Mouse (Mus musculus) myocyte (in vitro differentiated cells): ENCODE measurements around the gene Fyn. TPM values are rescaled to one million over a fixed set of nuclear protein-coding genes. Genes with fewer than 3 reads are reported as not detected.
A peak's percentile ranks its signal among the peaks of the same experiment; 100 is the strongest.

Experiments used
- H3K27me3 ChIP-seq: one replicate; pipeline ENCODE4 v1.6.1; 2011; ENCODE audit not compliant: control insufficient read depth, insufficient read depth, insufficient read length
- H3K36me3 ChIP-seq: one replicate; pipeline ENCODE4 v1.6.1; 2011; ENCODE audit not compliant: control insufficient read depth, insufficient read depth
- H3K4me2 ChIP-seq: one replicate; pipeline ENCODE4 v1.6.1; 2011; ENCODE audit warnings: low read depth, control low read depth
- H3K4me3 ChIP-seq: one replicate; pipeline ENCODE4 v1.5.1; 2011; ENCODE audit warnings: mild to moderate bottlenecking, control low read depth, moderate library complexity
- H3K79me2 ChIP-seq: one replicate; pipeline ENCODE4 v1.6.1; 2011; ENCODE audit not compliant: control insufficient read depth, insufficient read depth
- H3ac ChIP-seq: one replicate; pipeline ENCODE4 v1.6.1; 2011; ENCODE audit not compliant: control insufficient read depth, insufficient read length
- CEBPB ChIP-seq: IDR thresholded peaks from 2 replicates; pipeline ENCODE4 v1.6.1; 2011; ENCODE audit warnings: mild to moderate bottlenecking, moderate library complexity; ENCODE audit not compliant: poor library complexity, insufficient read depth, severe bottlenecking
- E2F4 ChIP-seq: IDR thresholded peaks from one replicate; pipeline ENCODE4 v1.6.1; 2011; ENCODE audit warnings: mild to moderate bottlenecking, control low read depth, moderate library complexity; ENCODE audit not compliant: insufficient read depth
- MAX ChIP-seq: IDR thresholded peaks from one replicate; pipeline ENCODE4 v1.6.1; 2011; ENCODE audit warnings: low read depth, mild to moderate bottlenecking, control low read depth
- MYOD1 ChIP-seq, 3 experiments: IDR thresholded peaks; one replicate each; pipeline ENCODE4 v1.6.1; 2011; ENCODE audit warnings: control low read depth in 2 of 3, low read depth in 2 of 3, mild to moderate bottlenecking in 2 of 3, moderate library complexity in 1 of 3; ENCODE audit not compliant: insufficient read length in 2 of 3, control insufficient read depth in 1 of 3
- MYOG ChIP-seq, 3 experiments: IDR thresholded peaks; one replicate each; pipeline ENCODE4 v1.6.1; 2011; ENCODE audit warnings: control low read depth in 2 of 3, low read depth in 2 of 3, mild to moderate bottlenecking in 2 of 3; ENCODE audit not compliant: insufficient read length in 2 of 3, control insufficient read depth in 1 of 3, insufficient read depth in 1 of 3
- POLR2A ChIP-seq: IDR thresholded peaks from one replicate; pipeline ENCODE4 v1.6.1; 2011; ENCODE audit warnings: low read depth, mild to moderate bottlenecking, control low read depth, moderate library complexity; ENCODE audit not compliant: insufficient read length
- POLR2AphosphoS2 ChIP-seq: IDR thresholded peaks from one replicate; pipeline ENCODE4 v1.6.1; 2011; ENCODE audit warnings: low read depth, control low read depth; ENCODE audit not compliant: insufficient read length
- REST ChIP-seq: IDR thresholded peaks from one replicate; pipeline ENCODE4 v1.6.1; 2011; ENCODE audit warnings: mild to moderate bottlenecking, control low read depth, moderate library complexity; ENCODE audit not compliant: insufficient read depth, insufficient read length
- SRF ChIP-seq: IDR thresholded peaks from one replicate; pipeline ENCODE4 v1.6.1; 2011; ENCODE audit warnings: low read depth; ENCODE audit not compliant: control insufficient read depth, insufficient read length
- TCF12 ChIP-seq: IDR thresholded peaks from one replicate; pipeline ENCODE4 v1.6.1; 2011; ENCODE audit warnings: mild to moderate bottlenecking, control low read depth; ENCODE audit not compliant: poor library complexity, insufficient read depth, severe bottlenecking
- TCF3 ChIP-seq: IDR thresholded peaks from one replicate; pipeline ENCODE4 v1.6.1; 2011; ENCODE audit warnings: low read depth, control low read depth; ENCODE audit not compliant: insufficient read length
- USF1 ChIP-seq: IDR thresholded peaks from one replicate; pipeline ENCODE4 v1.6.1; 2011; ENCODE audit warnings: low read depth, mild to moderate bottlenecking, control low read depth, moderate library complexity
- polyA plus RNA-seq: library from polyadenylated mRNA; unstranded; fragments of >200 nt; fragmentation: generic; extraction: Trizol; gene quantifications from one replicate; pipeline ENCODE4 v1.2.1, GENCODE M21; 2012; ENCODE audit warnings: missing spikeins

The Fyn gene
- polyA plus RNA-seq, 1 experiment = 148 TPM

- peaks cover 37% of the 10 kb centered on the region for H3K79me2 ChIP-seq
- TF ChIP-seq TCF12 (no peak), MAX (no peak), POLR2AphosphoS2 (no peak), TCF3 (no peak), E2F4 (no peak), MYOG (IDR thresholded peaks at IDR 0.05; ENCODE audit: control insufficient read depth in 1 of 3, insufficient read depth in 1 of 3, insufficient read length in 2 of 3, low read depth in 2 of 3) (no peak), SRF (no peak), POLR2A (no peak), REST (no peak), MYOD1 (IDR thresholded peaks at IDR 0.05; ENCODE audit: control insufficient read depth in 1 of 3, insufficient read length in 2 of 3, low read depth in 2 of 3) (no peak), USF1 (no peak), CEBPB (no peak)
- no peak overlapping the region for H3ac ChIP-seq
- no peak overlapping the region for H3K4me2 ChIP-seq
- H3K36me3 ChIP-seq = peaks cover 7% of the 10 kb centered on the region
- no peaks in the 10 kb centered on the region for H3K27me3 ChIP-seq
- H3K4me3 ChIP-seq = no peak overlapping the region
These were observed 93.3 kb downstream of the Fyn start for GRCm38 (mm10) chr10:39461909-39462308.

- Histone ChIP-seq H3K4me3 (no peak overlapping the region), H3K79me2 (peaks cover 40% of the 10 kb centered on the region), H3K4me2 (no peak overlapping the region), H3K36me3 (peaks cover 7% of the 10 kb centered on the region), H3K27me3 (no peaks in the 10 kb centered on the region), H3ac (no peak overlapping the region)
- TF ChIP-seq MYOG (IDR thresholded peaks at IDR 0.05; ENCODE audit: control insufficient read depth in 1 of 3, insufficient read depth in 1 of 3, insufficient read length in 2 of 3, low read depth in 2 of 3) = no peak
- TF ChIP-seq CEBPB = no peak
- no peak for TF ChIP-seq TCF3
- TF ChIP-seq USF1 = no peak
- TF ChIP-seq MAX = no peak
- no peak for TF ChIP-seq POLR2A
- no peak for TF ChIP-seq E2F4
- TF ChIP-seq SRF = no peak
- TF ChIP-seq TCF12 = no peak
- TF ChIP-seq POLR2AphosphoS2 = no peak
- no peak for TF ChIP-seq MYOD1 (IDR thresholded peaks at IDR 0.05; ENCODE audit: control insufficient read depth in 1 of 3, insufficient read length in 2 of 3, low read depth in 2 of 3)
- no peak for TF ChIP-seq REST
These were observed 94.1 kb downstream of the Fyn start for GRCm38 (mm10) chr10:39462711-39463110.

GRCm38 (mm10) chr10:39464383-39464782 lies 95.7 kb downstream of the Fyn start:
- Histone ChIP-seq H3K4me2 (no peak overlapping the region), H3K79me2 (peaks cover 49% of the 10 kb centered on the region), H3K36me3 (peaks cover 7% of the 10 kb centered on the region), H3K4me3 (no peak overlapping the region), H3K27me3 (no peaks in the 10 kb centered on the region), H3ac (no peak overlapping the region)
- TF ChIP-seq MYOD1 (IDR thresholded peaks at IDR 0.05; ENCODE audit: control insufficient read depth in 1 of 3, insufficient read length in 2 of 3, low read depth in 2 of 3) = peak in 2 of 3 experiments; percentile 26 to 50
- peak in 1 of 3 experiments; percentile 45 for TF ChIP-seq MYOG (IDR thresholded peaks at IDR 0.05; ENCODE audit: control insufficient read depth in 1 of 3, insufficient read depth in 1 of 3, insufficient read length in 2 of 3, low read depth in 2 of 3)
- peak; percentile 41 for TF ChIP-seq POLR2AphosphoS2
- no peak for TF ChIP-seq USF1

GRCm38 (mm10) chr10:39467317-39467716 lies 98.7 kb downstream of the Fyn start:
- TF ChIP-seq MYOG (IDR thresholded peaks at IDR 0.05; ENCODE audit: control insufficient read depth in 1 of 3, insufficient read depth in 1 of 3, insufficient read length in 2 of 3, low read depth in 2 of 3) (peak in 1 of 3 experiments; percentile 17), MYOD1 (IDR thresholded peaks at IDR 0.05; ENCODE audit: control insufficient read depth in 1 of 3, insufficient read length in 2 of 3, low read depth in 2 of 3) (peak in 2 of 3 experiments; percentile 50 to 56), POLR2AphosphoS2 (peak; percentile 38), CEBPB (no peak), USF1 (no peak)
- Histone ChIP-seq H3ac (no peak overlapping the region), H3K4me2 (no peak overlapping the region), H3K36me3 (peaks cover 7% of the 10 kb centered on the region), H3K4me3 (no peak overlapping the region), H3K27me3 (no peaks in the 10 kb centered on the region), H3K79me2 (peaks cover 50% of the 10 kb centered on the region)

GRCm38 (mm10) chr10:39467821-39468220 lies 99.2 kb downstream of the Fyn start:
- Histone ChIP-seq H3K27me3 (no peaks in the 10 kb centered on the region), H3K79me2 (peaks cover 52% of the 10 kb centered on the region), H3K4me3 (no peak overlapping the region), H3ac (no peak overlapping the region), H3K4me2 (no peak overlapping the region), H3K36me3 (peaks cover 7% of the 10 kb centered on the region)
- TF ChIP-seq USF1 (no peak), TCF3 (no peak), POLR2AphosphoS2 (no peak), SRF (no peak), TCF12 (no peak), MYOD1 (IDR thresholded peaks at IDR 0.05; ENCODE audit: control insufficient read depth in 1 of 3, insufficient read length in 2 of 3, low read depth in 2 of 3) (no peak), MAX (no peak), POLR2A (no peak), CEBPB (no peak), E2F4 (no peak), MYOG (IDR thresholded peaks at IDR 0.05; ENCODE audit: control insufficient read depth in 1 of 3, insufficient read depth in 1 of 3, insufficient read length in 2 of 3, low read depth in 2 of 3) (no peak), REST (no peak)
